Mouse (Mus musculus) adrenal gland, postnatal 14 days (tissue): Measurements from ENCODE around the gene Idh3b. TPM values are rescaled to one million over a fixed set of nuclear protein-coding genes. Genes with fewer than 3 reads are reported as not detected.

Experiments
- DNase-seq: peaks from one replicate; pipeline ENCODE4 v3.0.0; 2021; ENCODE audit warnings: mixed read lengths
- total RNA-seq: library from RNA; stranded (reverse); gene quantifications from 2 replicates; pipeline ENCODE4 v1.2.3, GENCODE M21; 2021

Idh3b gene
- total RNA-seq, 1 experiment from 2014 or later = 729 TPM

DNA sequence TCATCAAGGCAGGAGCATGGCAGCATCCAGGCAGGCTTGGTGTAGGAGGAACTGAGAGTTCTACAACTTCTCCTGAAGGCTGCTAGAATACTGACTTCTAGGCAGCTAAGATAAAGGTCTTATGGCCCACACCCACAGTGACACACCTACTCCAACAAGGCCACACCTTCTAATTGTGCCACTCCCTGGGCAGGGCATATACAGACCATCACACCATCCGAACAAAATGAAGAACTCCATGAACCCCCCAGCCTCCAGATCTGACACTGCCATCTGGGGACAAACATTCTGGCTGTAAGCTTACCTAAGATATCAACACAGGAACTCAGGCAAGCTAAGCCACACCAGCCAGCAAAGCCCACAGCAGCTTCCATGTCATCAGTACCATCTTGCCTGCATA lies 18.8 kb downstream of the Idh3b start:
- no peak for DNase-seq

DNA sequence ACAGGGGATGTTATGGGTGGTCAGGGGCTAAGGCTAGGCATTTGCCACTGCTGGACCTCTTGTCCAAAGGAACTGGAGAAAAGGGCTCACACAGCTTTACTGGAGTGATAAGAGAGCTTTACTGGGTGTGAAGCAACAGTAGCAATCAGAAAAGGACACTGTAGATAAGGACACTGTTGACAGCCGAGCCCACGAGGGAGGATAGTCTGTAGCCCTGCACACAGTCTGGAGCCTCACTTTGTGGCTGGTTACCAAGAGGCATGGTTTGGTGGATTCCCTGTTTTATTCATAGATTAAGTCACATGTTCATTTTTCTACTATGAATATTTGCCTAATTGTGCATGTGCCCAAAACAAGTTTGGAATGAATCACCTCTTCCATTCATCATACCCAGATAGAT lies 21.9 kb downstream of the Idh3b start:
- no peak for DNase-seq

GRCm38 (mm10) chr2:130261914-130262313 lies 22.4 kb downstream of the Idh3b start:
- DNase-seq = no peak

DNA sequence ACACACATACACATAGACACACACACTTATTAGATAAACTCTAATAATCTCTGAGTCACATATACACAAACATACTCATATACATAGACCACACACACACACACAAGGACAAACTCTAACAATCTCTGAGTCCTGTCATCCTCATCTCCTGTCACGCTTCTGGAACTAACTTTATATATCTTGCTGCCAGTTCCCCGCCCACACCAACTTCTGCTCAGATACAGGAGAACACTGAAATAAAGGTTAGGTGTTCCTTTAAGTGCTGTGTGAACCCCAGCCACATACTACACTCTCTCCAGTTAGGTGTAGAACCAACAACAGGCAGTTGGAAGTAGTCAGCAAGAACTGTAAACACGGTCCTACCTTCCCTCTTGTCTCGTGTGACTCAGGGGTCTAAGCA lies 23.5 kb downstream of the Idh3b start:
- no peak for DNase-seq

GRCm38 (mm10) chr2:130256762-130257161 lies 27.6 kb downstream of the Idh3b start:
- DNase-seq = no peak

- no peak for DNase-seq
Observed at GRCm38 (mm10) chr2:130248226-130248625, 36.1 kb downstream of the Idh3b start.

GRCm38 (mm10) chr2:130246912-130247311 lies 37.4 kb downstream of the Idh3b start:
- peak; percentile 33 for DNase-seq

Other genes starting within 250 kb of the Idh3b start
- not detected in 2 replicates for gene Tgm6, start 172.1 kb downstream of the Idh3b start, total RNA-seq
- 182 and 196 TPM in 2 replicates for gene Snrpb, start 105.1 kb downstream of the Idh3b start, total RNA-seq
- gene Tmc2, start 89.4 kb downstream of the Idh3b start, total RNA-seq = not detected in 2 replicates
- 115 and 124 TPM in 2 replicates for gene Nop56, start 10.1 kb downstream of the Idh3b start, total RNA-seq
- gene Ebf4, start 10.6 kb upstream of the Idh3b start, total RNA-seq = 3.6 and 4.2 TPM in 2 replicates
- 10.2 and 12.2 TPM in 2 replicates for gene Cpxm1, start 113.0 kb upstream of the Idh3b start, total RNA-seq
- not detected in 2 replicates for gene Gm28372, start 120.7 kb upstream of the Idh3b start, total RNA-seq
- not detected in 2 replicates for gene 1700020A23Rik, start 120.7 kb upstream of the Idh3b start, total RNA-seq
- gene Tmem239, start 121.9 kb upstream of the Idh3b start, total RNA-seq = not detected in 2 replicates
- 51.3 and 54.4 TPM in 2 replicates for gene Vps16, start 139.8 kb upstream of the Idh3b start, total RNA-seq
- gene Pced1a, start 140.2 kb upstream of the Idh3b start, total RNA-seq = 13.6 TPM in 2 replicates
- 100 and 101 TPM in 2 replicates for gene Ptpra, start 165.7 kb upstream of the Idh3b start, total RNA-seq